Mouse (Mus musculus) ES-E14 (cell line): ENCODE data around the gene Rxfp2. TPM values are rescaled to one million over a fixed set of nuclear protein-coding genes. Genes with fewer than 3 reads are reported as not detected.
A peak's percentile ranks its signal among the peaks of the same experiment; 100 is the strongest.

ENCODE experiments used
- DNase-seq: peaks from one replicate; pipeline ENCODE4 v3.0.0-alpha.2; 2013; ENCODE audit warnings: low read depth, low spot score
- H3K27ac ChIP-seq: 2 replicates; pipeline ENCODE4 v1.5.1; 2012; ENCODE audit warnings: low read depth, mild to moderate bottlenecking, low read length, moderate library complexity, mixed read lengths; ENCODE audit not compliant: poor library complexity, insufficient read depth, severe bottlenecking
- H3K36me3 ChIP-seq: 2 replicates; pipeline ENCODE4 v1.6.1; 2012; ENCODE audit warnings: mild to moderate bottlenecking, low read length, moderate library complexity, mixed read lengths; ENCODE audit not compliant: control insufficient read depth, poor library complexity, insufficient read depth, severe bottlenecking
- H3K4me1 ChIP-seq, 2 experiments: fragments of 150-350 bp in 1 of 2; sonication (generic) in 1 of 2; 2 replicates each; pipeline ENCODE4 v1.6.1; 2012; ENCODE audit warnings: low read length in 2 of 2, mild to moderate bottlenecking in 1 of 2, mixed read lengths in 1 of 2; ENCODE audit not compliant: control insufficient read depth in 2 of 2, insufficient read depth in 2 of 2, poor library complexity in 1 of 2
- H3K4me3 ChIP-seq, 2 experiments: fragments of 150-350 bp in 1 of 2; sonication (generic) in 1 of 2; 2 replicates each; pipeline ENCODE4 v1.5.1; 2012; ENCODE audit warnings: low read length in 2 of 2, low read depth in 1 of 2, mild to moderate bottlenecking in 1 of 2, mixed read lengths in 1 of 2; ENCODE audit not compliant: insufficient read depth in 1 of 2, poor library complexity in 1 of 2, severe bottlenecking in 1 of 2
- H3K9ac ChIP-seq: 2 replicates; pipeline ENCODE4 v1.6.1; 2012; ENCODE audit warnings: low read depth, mild to moderate bottlenecking, low read length, mixed read lengths; ENCODE audit not compliant: poor library complexity, insufficient read depth, severe bottlenecking
- H3K9me3 ChIP-seq: fragments of 150-350 bp; sonication (generic); 2 replicates; pipeline ENCODE4 v1.6.1; 2012; ENCODE audit warnings: low read depth, mild to moderate bottlenecking, low read length; ENCODE audit not compliant: control insufficient read depth, insufficient read depth
- CHD2 ChIP-seq: IDR thresholded peaks from 2 replicates; pipeline ENCODE4 v1.6.1; 2014; ENCODE audit warnings: mild to moderate bottlenecking, low read depth, low read length, inconsistent platforms
- HCFC1 ChIP-seq: IDR thresholded peaks from 2 replicates; pipeline ENCODE4 v1.6.1; 2012; ENCODE audit warnings: low read length, inconsistent platforms, borderline replicate concordance; ENCODE audit not compliant: insufficient read depth
- MAFK ChIP-seq: IDR thresholded peaks from 2 replicates; pipeline ENCODE4 v1.6.1; 2014; ENCODE audit warnings: mild to moderate bottlenecking, low read depth, low read length, inconsistent platforms; ENCODE audit not compliant: insufficient read depth
- ZC3H11A ChIP-seq: IDR thresholded peaks from 2 replicates; pipeline ENCODE4 v1.6.1; 2012; ENCODE audit warnings: low read depth, mild to moderate bottlenecking, inconsistent platforms, low read length, borderline replicate concordance
- ZNF384 ChIP-seq: IDR thresholded peaks from 2 replicates; pipeline ENCODE4 v1.6.1; 2012; ENCODE audit warnings: low read depth, low read length, inconsistent platforms
- in situ Hi-C, 2 experiments: fragments of 600-800 bp; cut with MboI; formaldehyde crosslinking; loops; one replicate each; pipeline ENCODE4 v1.15.1; 2025; ENCODE audit warnings: low sequenced_read_pairs in 2 of 2, inconsistent platforms in 1 of 2; ENCODE audit not compliant: unreplicated experiment in 2 of 2
- total RNA-seq: library from RNA; depleted of rRNA; stranded (reverse); fragments of 300-350 nt; gene quantifications from 2 replicates; pipeline ENCODE4 v1.2.3, GENCODE M21; 2012

The Rxfp2 gene
- total RNA-seq, 1 experiment: not detected

DNA sequence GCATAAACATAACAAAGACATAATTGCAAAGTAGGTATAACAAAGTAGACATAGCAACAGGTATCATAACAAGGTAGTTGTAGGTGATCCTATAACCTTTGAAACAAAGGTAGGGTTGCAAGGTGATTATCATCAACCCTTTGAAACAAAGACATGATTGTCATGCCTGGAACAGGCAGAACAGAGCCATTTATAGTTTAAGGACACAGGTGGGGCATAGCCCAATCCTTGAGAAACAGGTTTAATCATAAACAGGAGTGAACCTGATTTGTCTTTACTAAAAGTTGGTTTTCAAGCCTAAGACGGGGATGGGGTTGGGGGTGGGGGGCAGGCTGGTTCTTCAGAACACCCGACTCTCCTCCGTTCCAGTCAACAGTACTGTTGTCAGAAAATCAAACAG is 13.2 kb downstream of the Rxfp2 start:
- in situ Hi-C loops: no loop called here
- TF ChIP-seq ZNF384: no peak
- TF ChIP-seq HCFC1: no peak
- TF ChIP-seq ZC3H11A: no peak
- TF ChIP-seq MAFK: no peak
- Histone ChIP-seq H3K4me3 (no peak overlapping the region), H3K9ac (no peak overlapping the region), H3K36me3 (no peaks in the 10 kb centered on the region), H3K9me3 (no peaks in the 10 kb centered on the region), H3K27ac (no peak overlapping the region), H3K4me1 (no peaks in the 10 kb centered on the region)
- no peak for DNase-seq

DNA sequence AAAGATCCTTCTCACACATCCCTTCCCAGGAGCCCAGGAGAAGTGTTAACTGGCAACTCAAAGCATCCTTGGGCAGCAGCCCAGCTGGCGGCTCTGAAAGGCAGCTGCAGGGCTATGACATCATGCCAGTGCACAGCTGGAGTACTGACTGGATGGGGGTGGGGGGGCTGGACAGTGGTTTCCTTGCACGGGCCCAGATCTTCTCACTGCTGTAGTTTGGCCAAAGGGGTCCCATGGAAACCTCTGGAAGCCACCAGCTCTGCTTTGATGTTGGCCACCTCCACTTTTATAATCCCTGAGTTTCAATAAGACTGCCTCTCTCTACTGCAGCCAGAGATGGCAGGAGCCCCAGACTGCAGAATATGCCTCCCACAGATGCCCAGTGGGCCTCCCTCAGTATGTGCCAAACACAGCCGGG is 13.6 kb downstream of the Rxfp2 start:
- TF ChIP-seq CHD2 (no peak), HCFC1 (no peak), ZNF384 (no peak), ZC3H11A (no peak), MAFK (no peak)
- in situ Hi-C loops: no loop called here
- no peak for DNase-seq

DNA sequence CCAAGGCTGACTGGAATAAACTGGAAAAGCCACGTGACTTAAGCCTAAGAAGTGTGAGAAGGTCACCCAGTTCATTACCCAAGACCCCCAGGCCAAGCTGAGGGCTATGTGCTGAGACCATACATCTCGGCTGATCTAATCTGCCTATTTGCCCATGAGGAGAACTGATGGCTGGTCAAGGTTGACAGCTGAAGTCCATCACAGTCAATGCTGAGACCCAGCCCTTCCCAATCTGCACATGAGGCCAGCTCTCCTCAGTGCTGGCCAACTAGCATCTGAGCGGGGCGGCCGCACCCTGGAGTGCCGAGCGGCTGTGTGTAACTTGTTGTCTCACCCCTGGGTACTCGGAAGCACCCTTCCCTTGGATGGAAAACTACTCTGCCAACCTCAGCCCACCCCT is 17.8 kb downstream of the Rxfp2 start:
- H3K36me3 ChIP-seq: no peaks in the 10 kb centered on the region
- no peaks in the 10 kb centered on the region for H3K9me3 ChIP-seq
- no peak for TF ChIP-seq ZC3H11A
- no peak for TF ChIP-seq MAFK
- TF ChIP-seq CHD2: no peak
- TF ChIP-seq ZNF384: no peak
- no peak for TF ChIP-seq HCFC1
- no peak overlapping the region for H3K4me3 ChIP-seq
- H3K9ac ChIP-seq: no peak overlapping the region
- in situ Hi-C loops: no loop called here
- H3K27ac ChIP-seq: no peak overlapping the region
- H3K4me1 ChIP-seq: no peaks in the 10 kb centered on the region
- no peak for DNase-seq

More for the DNA sequence above, 13.6 kb downstream of the Rxfp2 start:
- H3K36me3 ChIP-seq: no peaks in the 10 kb centered on the region
- H3K4me1 ChIP-seq: no peaks in the 10 kb centered on the region
- H3K4me3 ChIP-seq: no peak overlapping the region
- H3K9me3 ChIP-seq: no peaks in the 10 kb centered on the region
- H3K9ac ChIP-seq: no peak overlapping the region
- no peak overlapping the region for H3K27ac ChIP-seq

DNA sequence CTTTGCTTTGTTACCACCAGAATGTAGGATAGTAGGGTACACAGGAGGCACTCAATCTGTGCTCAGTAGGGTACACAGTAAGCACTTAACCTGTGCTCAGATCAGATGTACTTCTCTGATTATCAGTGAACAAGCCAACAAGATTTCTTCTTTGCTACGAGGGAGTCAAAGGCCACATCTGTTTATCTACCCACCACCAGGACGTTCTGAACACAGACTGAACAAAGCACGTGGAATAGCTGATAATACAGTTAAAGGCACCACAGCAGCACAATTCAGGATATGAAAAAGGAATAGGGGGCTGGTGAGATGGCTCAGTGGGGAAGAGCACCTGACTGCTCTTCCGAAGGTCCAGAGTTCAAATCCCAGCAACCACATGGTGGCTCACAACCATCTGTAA is 18.4 kb downstream of the Rxfp2 start:
- Histone ChIP-seq H3K36me3 (no peaks in the 10 kb centered on the region), H3K4me1 (no peaks in the 10 kb centered on the region), H3K9ac (no peak overlapping the region), H3K27ac (no peak overlapping the region), H3K4me3 (no peak overlapping the region), H3K9me3 (no peaks in the 10 kb centered on the region)
- no peak for TF ChIP-seq CHD2
- TF ChIP-seq HCFC1: no peak
- TF ChIP-seq MAFK: no peak
- TF ChIP-seq ZC3H11A: no peak
- TF ChIP-seq ZNF384: no peak
- in situ Hi-C loops: no loop called here
- no peak for DNase-seq

DNA sequence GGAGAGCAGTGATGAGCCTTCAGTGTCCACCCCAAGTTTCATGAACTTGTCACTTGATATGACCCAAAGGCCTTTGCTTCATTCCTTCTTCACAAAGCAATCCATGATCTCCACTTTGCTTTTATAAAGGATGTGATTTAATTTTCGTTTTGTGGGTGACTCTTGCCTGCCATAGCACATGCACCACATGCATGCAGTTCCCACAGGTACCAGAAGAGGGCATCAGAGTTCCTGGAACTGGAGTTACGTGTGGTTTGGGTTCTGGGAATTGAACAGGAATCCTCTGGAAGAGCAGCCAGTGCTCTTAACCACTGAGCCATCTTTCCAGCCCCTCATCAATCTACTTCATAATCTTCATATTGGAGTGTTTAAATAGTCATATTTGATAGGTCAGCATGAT is 26.1 kb downstream of the Rxfp2 start:
- Histone ChIP-seq H3K36me3 (no peaks in the 10 kb centered on the region), H3K27ac (no peak overlapping the region), H3K4me1 (no peaks in the 10 kb centered on the region), H3K9me3 (no peaks in the 10 kb centered on the region), H3K4me3 (no peak overlapping the region), H3K9ac (no peak overlapping the region)
- peak; percentile 31 for DNase-seq
- TF ChIP-seq ZC3H11A: no peak
- TF ChIP-seq MAFK: no peak
- TF ChIP-seq HCFC1: no peak
- no peak for TF ChIP-seq ZNF384
- no peak for TF ChIP-seq CHD2
- in situ Hi-C loops: no loop called here
